Mouse (Mus musculus) spleen, adult 18-20 months (tissue): Measurements from ENCODE around the gene Nr5a2.

Experiments used
- DNase-seq, 2 experiments: peaks; one replicate each; pipeline ENCODE4 v3.0.0; 2022; ENCODE audit warnings: mixed read lengths in 2 of 2

The Nr5a2 gene

DNA sequence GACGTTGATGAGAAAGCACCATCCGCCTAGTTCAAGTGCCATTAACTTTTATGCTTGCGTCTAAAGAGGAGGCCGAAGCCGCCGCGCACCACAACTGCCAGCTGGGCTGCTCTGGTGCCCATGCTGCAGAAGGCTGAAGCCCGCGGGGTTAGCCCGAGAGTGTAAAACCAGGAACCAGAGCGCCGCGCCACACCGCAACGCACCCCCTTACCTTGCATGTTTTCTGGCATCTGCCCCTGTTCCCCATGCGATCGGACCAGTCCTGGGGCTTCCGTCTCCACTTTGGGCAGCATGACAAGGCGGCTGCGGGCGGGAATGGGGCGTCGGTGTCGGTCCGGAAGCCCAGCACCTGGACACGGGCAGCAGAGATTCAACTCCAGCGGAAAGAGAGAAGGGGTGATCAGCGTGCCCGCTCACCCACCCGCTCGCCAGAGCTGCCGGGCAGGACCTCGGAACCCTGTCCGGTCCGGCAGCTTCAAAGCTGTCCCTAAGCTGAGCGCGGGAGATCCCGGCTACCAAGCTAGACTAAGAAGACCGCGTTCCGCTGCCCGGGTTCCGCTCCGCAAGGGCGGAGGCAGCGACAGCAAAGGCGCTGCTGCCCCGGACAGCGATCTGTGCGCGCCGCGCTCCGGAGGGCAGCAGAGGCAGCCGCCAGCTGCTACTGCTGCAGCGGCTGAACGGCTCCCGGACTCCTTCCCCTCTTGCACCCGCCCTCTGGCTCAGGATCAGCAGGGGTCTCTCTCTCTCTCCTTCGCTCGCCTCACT lies 11.6 kb downstream of the Nr5a2 start:
- peak in 1 of 2 experiments; percentile 3 for DNase-seq

DNA sequence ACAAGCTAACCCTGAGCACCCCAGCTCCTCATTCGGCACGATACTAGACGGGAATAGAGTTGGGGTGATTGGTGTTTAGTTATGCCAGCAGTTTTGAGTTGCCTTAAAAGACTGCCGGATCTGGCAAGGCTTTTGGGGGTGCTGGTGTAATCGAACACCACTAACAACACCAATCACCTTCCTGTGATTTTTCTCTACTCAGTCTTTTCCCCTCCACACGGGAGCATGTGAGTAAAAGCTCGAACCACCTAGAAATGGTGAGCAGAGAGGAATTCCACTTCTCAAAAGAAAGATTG lies 12.2 kb downstream of the Nr5a2 start:
- no peak for DNase-seq

DNA sequence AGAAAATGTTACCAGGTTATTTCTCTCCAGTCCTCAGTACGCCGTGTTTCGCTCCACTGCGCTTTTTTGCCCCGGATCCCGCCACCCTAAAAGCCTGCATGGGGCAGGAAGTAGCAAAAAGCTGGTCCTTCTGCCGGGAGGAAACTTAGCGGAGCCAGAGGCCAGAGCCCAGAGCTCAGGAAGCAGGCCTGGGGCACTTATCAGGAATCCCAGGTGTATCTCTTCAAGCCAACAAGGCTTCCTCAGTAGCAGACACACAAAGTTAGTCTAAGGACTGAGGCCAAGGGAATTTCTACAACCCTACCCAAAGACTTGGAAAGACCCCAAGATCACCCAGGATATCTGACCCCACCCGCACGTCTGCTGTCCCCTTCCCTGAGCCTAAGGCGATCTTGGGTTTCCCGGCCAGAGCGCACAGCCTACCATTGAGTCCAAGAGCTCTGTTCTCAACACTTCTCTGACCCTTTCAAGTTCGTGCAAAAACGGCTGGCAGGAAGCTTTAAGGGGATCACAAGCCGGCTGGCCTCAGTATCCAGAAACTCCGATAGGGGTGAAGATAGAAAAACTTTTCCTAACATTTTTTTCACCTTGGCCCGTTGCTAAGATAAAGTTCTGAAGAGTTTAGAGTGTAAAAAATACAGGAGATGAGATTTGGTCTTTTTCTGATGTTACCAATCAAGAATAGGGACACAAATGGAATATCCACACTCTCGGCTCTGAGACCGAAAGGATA lies 12.7 kb downstream of the Nr5a2 start:
- no peak for DNase-seq

DNA sequence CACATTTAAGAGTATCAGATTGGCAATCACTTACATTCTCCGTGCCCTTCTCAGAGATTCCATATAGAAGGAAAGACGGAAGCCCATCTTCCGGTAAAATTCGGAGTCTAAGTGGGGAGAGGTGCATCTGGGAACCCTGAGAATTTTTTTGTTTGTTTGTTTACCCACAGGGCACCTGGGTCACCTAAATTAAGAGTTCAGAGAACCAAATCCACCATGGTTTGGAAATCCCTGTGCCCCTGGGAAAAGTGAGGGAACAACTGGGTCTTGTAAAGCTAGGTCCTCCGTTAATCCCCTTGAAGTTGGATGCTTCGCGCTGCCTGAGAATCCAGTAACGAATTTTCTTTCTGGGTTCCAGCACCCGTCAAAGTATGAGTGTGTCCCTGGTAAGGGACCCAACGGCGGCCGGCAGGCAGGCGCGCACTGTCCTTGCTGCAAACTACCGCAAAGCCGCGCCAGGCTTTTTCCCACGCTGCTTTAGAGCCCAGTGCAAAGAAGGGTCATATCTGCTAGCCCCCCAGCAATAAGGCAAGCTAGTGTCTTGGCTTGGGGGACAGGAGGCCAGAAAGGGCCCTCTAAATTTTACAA lies 13.3 kb downstream of the Nr5a2 start:
- DNase-seq, result no peak

DNA sequence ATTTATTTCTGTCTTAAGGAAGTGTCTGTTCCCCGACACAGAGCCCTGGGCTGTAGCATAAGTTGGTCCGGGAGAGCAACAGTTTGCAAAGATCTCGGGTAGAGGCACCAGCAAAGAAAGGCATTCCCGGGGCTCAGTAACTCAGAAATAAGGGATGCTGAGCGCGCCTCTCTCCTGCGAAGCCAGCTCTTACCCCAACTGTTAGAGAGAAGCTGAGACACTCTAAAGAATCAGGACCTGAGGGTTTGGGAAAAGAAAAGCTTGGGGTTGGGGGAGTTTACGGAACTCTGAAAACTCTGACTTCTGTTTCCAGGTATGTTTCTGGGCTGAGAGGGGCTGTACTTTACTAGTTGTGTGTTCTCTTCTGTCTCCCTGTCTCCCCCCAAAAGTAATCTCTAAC lies 13.8 kb downstream of the Nr5a2 start:
- no peak for DNase-seq

DNA sequence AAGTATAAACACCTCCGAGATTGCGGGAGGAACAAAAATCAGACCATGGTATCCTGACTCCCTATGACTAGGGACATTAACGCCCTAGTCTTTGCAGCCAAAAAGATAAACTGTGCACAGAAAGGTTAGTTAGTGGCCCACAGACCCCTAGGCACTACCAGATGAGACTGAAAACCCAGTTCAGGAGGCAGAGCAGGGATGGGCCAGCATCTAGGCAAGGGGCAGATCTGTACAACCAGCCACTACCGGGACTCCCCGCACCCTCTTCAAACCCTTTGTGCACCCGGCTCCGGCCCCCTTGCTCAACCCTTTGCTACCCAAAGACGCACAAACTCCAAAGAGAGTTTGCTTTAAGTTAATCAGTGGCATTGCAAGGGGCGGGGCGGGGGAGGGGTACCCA lies 14.4 kb downstream of the Nr5a2 start:
- no peak for DNase-seq

DNA sequence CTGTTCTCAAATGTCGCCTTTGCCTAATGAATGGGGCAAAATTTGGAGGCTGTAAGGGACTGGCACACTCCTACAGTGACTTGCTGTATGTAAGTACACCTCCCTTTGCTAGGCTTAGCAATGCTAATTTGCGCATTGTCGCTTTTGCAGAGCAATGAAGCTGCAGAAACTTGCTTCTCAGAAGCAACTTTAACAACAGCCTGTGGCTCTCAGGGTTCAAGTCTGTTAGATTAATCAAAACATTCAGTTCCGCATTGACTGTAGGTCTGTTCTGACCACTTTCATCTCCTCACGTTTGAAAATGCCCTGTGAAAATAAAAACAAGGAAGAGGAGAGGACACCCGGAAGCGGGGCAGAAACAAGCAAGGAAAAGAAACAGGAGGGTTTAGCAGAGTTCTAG lies 14.8 kb downstream of the Nr5a2 start:
- no peak for DNase-seq

DNA sequence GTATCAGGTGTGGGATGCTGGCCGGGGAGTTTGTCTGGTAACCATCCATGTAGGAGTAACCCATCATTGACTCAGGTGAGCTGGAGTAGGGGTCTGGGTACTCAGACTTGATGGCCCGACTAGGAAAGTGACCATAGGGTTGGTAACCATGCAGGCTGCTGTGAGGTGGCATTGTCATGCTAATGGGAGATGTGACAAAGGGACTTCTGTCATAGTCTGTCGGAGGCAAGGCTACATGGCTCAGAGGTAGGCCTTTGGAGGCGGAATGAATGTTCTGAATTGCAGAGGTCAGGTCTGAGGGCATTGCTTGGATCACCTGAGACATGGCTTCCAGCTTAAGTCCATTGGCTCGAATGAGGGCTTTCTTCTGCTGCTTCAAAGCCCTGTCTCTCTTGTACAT lies 19.6 kb downstream of the Nr5a2 start:
- no peak for DNase-seq

DNA sequence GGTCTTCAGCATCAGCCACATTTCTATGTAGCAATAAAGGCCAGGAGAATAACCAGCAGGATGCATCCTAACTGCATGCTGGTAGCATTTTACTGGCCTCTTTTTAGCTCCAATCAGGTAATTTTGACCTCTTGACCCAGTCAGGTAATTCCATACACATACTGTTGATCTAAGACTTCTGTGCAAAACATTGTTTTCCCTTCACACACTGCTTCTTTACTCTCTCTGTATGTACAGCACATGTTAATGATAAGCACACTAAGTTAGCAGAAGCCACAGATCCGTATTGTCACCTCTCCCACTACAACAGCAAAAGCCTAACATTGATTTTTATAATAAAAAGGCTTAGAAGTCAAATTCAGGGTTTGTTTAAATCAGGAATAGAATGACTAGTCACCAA lies 21.0 kb downstream of the Nr5a2 start:
- DNase-seq, result no peak

DNA sequence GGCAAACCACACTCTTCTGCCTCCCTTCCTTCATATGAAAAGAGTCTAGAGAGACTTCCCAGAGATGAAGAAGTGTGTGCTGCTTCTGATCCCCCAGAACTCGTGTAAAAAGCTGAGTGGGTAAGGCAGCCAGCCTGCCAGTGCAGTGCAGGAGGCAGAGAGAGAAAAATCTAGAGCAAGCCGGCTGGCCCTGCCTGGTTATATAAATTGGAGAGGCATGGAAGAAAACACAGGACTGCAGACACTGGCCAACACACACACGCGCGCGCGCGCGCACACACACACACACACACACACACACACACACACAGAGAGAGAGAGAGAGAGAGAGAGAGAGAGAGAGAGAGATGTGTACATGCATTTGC lies 24.3 kb downstream of the Nr5a2 start:
- no peak for DNase-seq

DNA sequence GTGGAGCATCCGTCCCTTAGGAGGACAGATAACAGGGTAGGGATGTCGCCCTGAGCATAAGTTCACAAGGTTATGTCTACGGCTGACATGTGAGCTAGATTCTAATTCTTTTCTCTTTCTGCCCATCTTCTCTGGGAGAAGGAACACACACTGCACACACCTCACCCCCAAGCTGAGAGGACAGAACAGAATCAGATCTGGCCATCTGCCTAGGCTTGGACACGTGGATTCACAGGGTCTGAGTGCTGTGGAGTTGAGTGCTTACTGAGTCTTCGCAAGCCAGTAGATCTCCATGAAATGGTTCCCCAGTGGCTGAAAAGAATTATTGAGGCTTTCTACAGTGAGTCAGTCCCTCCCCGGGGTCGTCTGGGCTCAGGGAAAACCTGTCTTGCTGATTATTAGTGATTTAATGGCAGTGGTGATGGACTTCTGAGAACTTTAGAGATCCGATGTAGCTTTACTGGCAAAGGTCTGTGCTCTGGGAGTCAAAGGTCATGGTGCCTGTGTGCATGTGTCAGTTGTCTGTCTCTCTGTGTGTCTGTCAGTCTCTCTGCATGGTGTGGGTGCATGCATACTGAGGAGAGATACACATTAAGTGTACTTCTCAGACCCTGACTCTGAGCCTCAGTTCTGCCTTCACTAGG lies 24.8 kb downstream of the Nr5a2 start:
- no peak for DNase-seq

DNA sequence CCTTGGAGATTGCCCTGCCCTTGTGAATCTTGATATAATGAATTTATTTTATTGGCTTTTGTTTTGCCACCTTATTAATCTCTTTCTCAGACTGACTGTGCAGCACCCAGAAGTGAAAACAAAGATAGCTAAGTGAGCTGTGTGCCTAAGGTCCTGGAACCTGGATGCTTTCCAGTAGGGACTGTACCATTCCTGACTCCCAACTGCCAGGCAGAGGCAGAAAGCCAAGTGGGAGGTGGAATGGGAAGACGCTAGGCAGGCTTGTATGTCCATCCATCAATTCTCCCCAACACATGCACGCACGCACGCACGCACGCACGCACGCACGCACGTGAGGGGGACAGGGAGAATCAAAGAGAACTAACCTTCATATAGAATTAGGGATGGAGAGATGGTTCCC lies 26.2 kb downstream of the Nr5a2 start:
- DNase-seq, result no peak

DNA sequence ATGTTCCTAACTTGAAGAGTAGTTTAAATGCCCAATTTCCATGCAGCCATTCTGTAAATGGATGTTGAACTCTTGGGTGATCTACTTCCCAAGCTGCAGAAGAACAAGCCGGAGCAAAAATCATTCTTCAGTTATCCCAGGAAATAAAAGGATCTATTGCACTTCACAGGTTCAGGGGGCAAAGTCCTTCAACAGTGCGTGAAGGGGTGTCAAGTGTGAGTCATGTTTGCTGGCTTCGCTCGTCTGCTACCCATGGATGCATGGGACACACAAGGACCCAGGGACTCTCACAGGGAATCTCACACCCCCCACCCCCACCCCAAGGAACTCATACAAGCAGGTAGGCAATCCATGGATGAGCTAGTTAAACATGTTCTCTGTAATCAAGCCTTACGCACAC lies 29.2 kb downstream of the Nr5a2 start:
- DNase-seq, result no peak

DNA sequence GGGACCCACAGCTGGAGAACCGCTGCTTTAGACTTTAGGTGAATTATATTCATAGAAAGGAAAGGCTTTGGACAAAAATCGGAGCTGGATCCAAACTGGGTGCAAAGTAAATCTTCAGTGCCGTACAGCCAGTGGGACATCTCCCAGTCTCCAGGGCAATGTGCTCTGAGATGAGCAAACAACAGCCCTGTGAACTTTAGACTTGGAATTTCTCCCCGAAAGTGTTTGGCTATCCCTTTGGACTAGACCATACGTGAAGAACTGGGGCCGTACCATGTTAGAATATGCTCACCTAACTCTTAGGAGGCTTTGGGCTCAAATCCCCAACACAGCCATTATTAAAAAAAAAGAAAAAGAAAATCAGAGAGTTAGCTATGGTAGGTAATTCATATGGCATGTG lies 30.5 kb downstream of the Nr5a2 start:
- no peak for DNase-seq

DNA sequence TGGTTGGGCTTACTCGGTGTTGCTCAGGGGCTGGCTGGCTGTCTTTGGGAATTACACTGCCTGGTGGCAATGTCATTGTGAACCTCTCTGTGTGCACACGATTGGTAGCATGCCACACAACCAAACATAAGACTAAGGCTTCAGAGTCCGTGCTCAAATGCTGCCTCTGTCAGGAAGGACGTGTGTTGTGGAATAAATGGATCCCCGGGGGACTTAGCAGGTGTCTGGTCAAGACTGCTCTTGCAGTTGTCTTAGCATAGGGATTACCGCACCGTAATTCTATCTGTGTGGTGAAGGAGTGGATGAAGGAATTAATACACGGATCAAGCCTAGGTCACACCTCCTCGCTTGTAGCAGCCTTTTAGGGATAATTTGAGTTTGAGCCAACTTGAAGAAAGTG lies 32.8 kb downstream of the Nr5a2 start:
- DNase-seq, result no peak

DNA sequence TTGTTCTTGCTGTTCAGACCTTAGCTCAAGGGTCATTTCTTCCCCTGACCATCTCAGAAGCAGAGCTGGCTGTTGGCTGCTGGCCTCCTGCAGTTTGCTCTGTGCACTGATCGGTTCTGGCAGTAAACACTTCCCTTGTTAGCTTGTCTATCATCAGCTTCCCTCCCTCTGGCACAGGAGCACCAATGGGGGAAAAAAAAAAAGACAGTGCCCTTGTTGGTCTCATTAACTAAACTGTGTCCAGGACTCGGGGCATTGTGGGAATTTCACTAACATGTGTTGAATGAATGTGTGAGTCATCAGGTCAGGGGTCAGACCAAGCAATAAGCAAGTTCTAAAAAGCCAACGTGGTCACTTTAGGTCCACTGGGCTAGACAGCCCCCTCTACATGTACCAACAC lies 34.2 kb downstream of the Nr5a2 start:
- no peak for DNase-seq

DNA sequence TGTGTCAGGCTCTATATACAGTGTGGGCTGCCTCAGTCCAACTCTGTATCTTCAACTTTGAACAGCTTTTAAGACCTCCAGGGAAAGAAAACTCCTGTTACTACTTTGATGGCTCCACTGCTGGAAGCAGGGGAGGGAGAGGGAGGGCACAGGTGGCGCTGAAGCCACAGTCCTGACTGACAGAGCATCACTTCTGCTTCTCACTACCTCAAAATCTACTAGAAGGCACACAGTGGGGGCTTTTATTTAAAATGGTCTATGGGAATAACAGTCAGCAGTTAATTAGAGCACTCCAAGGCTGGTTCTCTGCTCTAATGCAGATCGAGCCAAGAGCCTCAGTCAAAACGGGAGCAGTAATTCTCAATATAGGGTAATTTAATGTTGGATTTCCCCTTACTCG lies 40.2 kb downstream of the Nr5a2 start:
- no peak for DNase-seq

DNA sequence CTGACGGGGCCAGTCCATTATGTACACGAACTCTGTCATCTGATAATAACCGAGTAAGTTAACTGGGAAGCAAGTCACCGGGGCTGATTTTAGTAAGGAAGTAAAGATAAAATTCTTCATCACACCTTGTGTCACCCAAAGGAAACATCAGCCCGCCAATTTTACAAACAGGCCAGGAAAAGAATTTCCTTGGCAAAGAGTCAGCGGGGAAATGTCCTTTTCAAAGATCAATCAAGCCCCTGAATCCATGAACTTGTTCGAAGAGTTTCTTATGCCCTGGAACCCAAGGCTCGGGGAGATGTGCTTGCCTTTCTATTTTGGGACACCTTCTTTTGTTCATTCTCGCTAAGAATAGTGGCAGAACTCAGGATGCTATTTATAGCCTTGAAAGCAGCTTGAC lies 41.5 kb downstream of the Nr5a2 start:
- no peak for DNase-seq

DNA sequence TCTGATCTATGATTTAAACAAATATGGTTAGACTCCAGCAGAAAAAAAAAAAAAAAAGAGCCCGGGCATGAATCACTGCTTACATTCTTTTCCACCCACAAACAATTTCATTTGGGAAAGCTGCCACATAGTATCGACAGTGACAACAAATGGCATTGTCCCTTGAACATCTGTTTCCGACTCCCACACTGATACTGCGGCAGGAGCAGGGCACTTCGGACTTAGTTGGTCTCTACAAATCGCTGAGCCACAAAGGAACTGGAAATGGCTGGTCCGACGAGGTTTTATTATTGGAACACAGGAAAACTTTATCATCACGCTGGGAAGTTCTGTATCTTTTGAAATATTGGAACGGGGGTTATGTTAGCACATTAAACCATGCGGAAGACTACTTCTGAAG lies 44.8 kb downstream of the Nr5a2 start:
- DNase-seq, result no peak

DNA sequence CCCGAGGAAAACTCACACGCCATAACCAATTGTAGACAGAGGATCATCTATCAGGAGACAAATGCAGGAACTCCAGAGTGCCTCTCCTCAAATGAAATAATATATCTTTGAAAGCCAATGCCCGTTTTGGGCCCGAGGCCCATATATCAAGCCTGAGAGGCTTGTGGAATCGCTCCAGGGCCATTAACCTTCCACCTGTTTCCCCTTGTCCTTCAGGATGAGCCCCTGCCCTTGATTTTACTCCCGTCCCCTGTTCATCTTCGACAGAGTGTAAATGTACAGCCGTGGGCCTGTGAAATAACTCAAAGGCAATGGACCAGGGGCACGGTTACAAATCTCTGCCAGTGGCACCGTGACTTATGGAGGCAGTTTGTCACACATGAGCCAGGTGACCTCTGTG lies 48.3 kb downstream of the Nr5a2 start:
- no peak for DNase-seq

DNA sequence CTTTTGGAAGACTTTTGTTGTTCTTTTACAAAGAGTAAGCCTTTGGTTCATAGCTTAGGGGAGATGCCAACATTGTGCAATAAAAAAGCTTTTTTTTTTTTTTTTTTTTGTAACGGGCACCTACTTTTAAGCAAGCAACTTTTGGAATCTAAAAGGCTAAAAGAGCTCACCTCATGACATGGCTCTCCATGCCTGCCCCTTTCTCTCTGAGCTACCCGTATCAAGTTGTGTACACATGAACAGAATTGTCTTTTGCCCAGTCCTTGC lies 48.7 kb downstream of the Nr5a2 start:
- DNase-seq, result no peak

DNA sequence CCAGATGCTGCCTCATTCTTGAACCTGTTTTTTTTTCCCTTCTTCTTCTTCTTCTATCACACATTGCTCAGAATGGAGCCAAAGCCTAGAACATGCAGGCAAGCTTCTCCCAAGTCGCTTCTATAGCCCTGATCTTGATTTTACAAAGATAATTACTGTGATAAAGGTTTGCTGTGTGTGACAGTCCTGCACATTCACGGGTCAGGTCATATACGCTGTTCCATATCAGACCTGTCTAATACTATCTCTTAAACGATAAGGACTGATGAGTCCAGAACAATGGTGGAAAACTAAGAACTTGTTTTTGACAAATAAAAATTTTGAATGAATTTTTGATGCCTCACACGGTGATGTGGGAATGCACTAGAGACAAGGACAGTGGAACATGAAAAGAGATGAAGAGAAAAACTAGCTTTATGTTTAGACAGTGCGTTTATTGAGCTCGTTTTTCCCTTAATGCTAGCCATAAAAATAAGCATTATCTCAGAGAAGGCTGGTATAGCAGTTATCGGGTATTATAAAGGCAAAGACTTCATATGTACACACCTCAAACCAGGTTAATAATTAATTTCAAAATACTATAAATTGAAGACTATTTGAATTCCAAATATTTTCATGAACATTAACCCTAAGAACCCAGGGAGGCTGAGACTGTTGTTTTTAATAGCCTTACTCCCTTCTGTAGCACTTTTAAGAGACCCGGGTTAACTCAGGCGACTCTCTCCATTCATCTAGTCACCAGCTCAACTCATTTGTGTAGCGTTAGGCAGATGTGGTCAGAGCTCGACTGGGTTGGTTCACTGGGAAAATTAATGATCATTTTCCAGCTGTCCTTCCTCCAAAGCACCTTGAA lies 49.3 kb downstream of the Nr5a2 start:
- DNase-seq, result no peak

DNA sequence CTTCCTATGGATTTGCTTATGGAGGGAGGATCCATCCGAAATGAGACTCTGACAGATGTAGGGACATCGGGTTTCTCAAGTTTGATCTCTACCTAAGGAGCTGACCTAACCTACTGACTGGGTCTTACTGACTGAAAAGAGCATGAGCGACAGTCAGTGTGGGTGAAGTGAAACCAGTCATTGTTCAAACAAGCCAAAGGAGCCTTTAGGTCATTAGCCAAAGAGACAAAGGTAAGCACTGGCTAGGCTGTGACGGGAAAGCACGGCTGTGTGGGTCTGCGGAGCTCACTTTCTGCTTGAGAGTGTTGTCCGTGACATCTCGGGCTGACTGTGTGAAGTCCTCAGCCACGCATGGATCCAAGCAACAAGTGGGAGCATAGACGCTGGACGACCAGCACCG lies 50.1 kb downstream of the Nr5a2 start:
- no peak for DNase-seq
